Mouse (Mus musculus) layer of hippocampus, postnatal 14 days (tissue): Measurements from ENCODE around the gene Ostf1. TPM values are rescaled to one million over a fixed set of nuclear protein-coding genes. Genes with fewer than 3 reads are reported as not detected.

ENCODE experiments used
- DNase-seq, 2 experiments: peaks; one replicate each; pipeline ENCODE4 v3.0.0; 2021 to 2022; ENCODE audit warnings: low spot score in 2 of 2, mixed read lengths in 1 of 2
- total RNA-seq, 2 experiments: library from RNA; stranded (reverse); gene quantifications; 2 replicates each; pipeline ENCODE4 v1.2.3; 2021

The Ostf1 gene
- total RNA-seq, 2 experiments from 2014 or later: 33.2 to 39.3 TPM

DNA sequence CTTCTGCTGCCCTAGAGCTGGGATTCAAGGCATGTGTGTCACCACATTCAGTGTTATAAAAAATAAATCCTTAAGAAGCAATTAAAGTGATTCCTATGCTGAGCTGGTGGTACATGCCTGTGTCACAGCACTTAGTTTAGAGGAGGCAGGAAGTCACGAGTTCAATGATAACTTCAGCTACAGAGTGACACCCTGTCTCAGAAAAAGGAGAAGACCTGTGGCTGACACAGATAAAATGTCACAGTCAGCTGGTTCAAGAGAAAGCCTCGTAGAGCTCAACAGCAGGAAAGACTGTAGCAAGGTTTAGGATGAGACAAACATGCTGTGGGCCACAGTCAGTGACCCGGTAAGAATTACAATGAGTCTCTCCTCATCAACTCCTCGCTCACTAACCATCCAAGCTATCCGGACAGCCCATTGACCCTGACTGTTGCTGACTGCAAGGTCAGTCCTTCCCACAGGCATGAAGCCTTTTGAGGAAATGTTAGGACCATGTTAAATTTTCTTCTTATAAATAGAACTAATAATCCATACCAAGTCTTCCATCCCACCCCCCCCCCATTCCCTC lies 15.3 kb upstream of the Ostf1 start:
- no peak for DNase-seq

- no peak for DNase-seq
Observed at GRCm38 (mm10) chr19:18646397-18646796, 14.8 kb upstream of the Ostf1 start.

DNA sequence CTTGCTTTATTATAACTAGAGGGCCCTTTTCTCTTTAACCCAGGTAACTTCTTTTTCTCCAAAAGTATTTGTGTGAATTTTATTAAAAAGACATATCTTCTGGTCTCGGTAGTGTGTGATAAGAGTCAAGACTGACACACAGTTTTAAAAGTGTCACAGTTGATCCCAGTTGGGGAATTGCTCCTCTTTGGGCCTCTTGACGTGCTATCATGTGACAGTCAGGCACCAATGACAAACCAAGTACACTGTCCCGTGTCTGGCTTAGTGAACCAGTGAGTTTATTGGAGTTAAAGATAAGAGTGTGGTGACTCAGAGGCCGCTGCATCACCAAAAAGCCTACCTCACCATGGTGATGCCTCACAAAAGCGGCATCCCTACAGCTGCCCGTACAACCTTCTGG lies 12.5 kb upstream of the Ostf1 start:
- no peak for DNase-seq

GRCm38 (mm10) chr19:18643411-18643810 lies 11.8 kb upstream of the Ostf1 start:
- DNase-seq: no peak

DNA sequence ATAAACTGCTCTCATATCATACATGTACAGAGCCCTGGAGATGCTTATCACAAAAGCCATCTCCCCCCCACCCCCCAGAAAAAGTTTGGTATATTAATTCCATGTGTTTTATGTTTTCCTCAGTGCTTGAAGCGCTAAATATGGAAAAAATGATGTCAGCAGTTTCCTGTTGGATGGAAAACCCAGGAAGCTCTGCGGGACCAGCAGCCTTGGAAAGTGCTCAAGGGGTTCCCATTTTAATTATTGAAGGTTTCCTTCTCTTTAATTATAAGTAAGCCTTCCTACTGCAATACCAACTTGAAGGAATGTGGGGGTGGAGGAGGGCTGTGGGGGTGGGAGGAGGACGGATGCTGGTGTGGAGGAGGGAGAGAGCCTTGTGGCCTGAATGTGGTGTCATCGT lies 9.4 kb upstream of the Ostf1 start:
- DNase-seq: no peak

DNA sequence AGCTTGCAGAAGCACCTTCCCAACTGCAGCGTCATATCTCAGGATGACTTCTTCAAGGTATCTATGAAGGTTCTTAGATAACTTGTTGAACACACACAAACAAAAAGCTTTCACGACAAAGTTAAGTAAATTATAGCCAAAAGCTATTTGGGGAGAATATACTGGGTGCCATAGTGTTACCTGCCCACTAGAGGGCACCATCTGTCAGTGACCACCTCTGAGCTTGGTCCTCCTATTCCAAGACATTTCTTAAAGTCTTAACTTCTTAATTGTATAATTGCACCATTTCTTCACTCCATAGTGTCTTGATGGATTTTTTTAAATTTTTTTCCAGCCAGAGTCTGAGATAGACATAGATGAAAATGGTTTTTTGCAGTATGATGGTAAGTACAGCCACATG lies 7.9 kb upstream of the Ostf1 start:
- no peak for DNase-seq

DNA sequence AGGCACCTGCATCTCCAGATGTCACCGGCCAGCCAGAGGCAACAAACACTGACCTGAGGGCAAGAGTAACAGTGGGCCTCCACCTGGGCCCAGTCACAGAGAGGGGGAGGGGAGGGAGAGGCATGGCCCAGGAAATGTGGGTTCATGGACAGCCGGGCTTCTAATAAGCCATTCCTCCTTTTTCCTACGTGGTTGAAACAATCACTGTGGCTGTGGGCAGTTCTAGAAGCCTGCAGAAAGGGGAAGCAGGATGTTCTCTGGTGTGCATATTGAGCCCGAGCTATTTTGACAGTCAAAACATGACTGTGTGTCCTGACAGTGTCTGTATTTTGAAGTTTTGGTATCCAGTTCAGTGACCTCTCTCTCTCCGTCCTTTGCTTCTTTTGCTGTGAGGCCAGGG lies 7.3 kb upstream of the Ostf1 start:
- DNase-seq: no peak

DNA sequence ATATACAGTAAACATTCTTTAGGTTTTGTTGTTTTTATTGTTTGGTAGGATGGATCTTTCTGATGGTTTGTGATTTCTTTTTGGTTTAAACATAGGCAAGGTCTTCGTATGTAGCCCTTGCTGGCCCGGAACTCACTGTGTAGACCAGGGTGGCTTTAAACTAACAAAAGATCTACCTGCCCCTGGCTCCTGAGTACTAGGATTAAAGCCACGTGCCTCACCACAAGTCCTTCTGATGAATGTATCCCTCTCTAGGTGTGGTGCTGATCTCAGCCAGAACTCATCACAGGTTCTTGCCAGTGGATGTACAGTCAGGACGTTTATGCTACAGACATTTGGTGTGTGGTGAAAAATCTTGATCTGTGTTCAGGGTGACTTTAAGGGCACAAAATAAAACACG lies 6.3 kb upstream of the Ostf1 start:
- no peak for DNase-seq

- no peak for DNase-seq
Observed at GRCm38 (mm10) chr19:18632231-18633185, 885 bp upstream of the Ostf1 start.

DNA sequence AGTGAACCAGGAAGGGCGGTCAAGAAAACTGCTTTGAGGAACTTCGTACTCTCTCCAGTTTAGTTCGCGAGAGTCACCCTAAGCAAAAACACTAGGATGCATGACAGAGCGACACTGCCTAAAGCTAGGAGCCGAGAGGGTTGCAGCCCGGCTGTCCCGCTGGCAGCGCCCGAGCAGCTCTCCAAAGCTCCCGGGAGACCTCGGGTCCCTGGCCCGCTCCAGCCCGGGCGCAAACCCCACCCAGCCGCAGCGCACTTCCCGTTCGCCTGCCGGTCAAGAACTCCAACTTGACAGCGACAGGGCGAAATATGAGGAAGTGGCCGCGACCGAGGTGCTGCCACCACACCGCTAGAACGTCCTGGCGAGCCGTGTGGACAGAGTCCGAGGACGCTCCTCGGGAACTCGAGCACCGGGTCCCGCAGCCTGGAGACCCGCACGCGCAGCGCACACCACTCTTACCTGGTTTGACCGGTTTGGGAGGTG lies 421 bp downstream of the Ostf1 start:
- DNase-seq: peak; percentile 28 to 36

GRCm38 (mm10) chr19:18630221-18631119 lies 1.2 kb downstream of the Ostf1 start:
- no peak for DNase-seq

DNA sequence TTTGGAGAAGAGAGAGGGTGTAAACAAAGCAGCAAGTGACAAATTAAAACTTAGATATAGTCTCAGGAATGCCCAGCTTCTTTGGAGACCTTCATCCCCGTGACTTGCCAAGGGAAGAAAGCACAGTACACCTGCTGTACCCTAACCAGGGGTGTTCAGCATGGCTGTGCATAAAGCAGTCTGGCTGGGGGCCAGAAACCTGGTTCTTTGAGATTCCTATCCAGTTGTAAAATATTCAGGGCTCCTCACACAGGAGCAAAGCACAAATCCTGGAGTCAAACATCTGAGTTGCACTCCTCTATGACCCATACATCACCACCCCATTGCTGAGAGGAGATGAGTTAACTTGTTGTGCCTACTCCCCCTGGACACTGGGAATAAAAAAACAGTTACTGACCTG lies 2.0 kb downstream of the Ostf1 start:
- no peak for DNase-seq

DNA sequence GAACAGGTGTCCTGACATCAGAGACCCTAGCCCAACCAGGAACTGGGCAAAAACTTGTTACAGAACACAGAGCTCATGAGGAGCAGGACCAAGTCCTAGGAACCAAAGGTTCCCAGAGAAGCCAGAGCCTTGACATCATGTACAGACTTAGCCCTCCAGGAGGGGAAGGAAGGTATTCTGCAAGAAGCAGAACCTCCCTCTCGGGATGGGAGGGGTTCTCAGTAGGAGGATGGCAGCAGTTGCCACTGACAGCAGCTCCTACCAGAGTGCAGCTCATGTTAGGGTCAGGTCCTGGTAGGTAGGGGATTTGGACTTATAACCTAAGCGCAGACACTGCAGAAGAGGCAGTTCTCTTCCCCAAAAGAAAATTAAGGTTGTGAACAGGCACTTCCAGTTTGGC lies 7.7 kb downstream of the Ostf1 start:
- DNase-seq: no peak

DNA sequence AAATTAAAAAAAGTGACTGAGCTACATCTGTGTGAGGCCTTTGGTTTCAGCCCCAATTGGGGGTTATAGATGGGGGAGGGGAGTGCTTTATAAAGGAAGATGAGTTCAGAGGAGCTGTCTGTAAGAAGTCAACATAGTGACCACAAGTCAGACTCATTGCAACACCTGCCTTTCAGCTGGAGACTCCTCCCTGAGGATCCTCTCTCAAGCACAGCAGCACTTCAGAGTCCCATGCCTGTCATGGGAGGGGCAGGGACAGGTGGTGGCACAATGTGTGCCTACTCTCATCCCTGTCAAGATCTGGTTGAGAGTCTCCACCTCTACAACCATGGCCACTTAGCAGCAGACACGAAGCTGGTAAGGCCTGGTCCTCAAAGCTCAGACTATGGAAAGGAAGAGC lies 11.9 kb downstream of the Ostf1 start:
- no peak for DNase-seq

- DNase-seq: no peak
Observed at GRCm38 (mm10) chr19:18619060-18619459, 12.6 kb downstream of the Ostf1 start.

DNA sequence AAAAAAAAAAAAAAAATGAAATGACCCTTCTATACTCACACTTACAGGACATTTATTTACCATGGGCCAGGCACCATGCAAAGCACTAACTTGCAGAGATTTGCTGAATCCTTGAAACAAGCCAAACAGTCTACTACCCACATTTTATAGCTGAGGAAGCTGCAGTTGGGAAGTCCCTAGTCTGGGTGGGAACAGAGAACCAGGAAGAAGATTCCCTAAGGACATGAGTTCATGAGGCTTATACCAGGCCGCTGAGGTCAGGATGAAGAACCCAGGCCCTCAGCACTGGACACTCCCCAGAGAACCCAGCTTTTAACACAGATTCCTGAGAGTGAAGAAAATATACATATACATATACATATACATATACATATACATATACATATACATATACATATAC lies 14.1 kb downstream of the Ostf1 start:
- no peak for DNase-seq

- no peak for DNase-seq
Observed at GRCm38 (mm10) chr19:18615680-18616240, 15.9 kb downstream of the Ostf1 start.

- DNase-seq: no peak
Observed at GRCm38 (mm10) chr19:18614337-18614736, 17.3 kb downstream of the Ostf1 start.

- DNase-seq: no peak
Observed at GRCm38 (mm10) chr19:18608975-18609374, 22.6 kb downstream of the Ostf1 start.

GRCm38 (mm10) chr19:18607907-18608306 lies 23.7 kb downstream of the Ostf1 start:
- no peak for DNase-seq

- DNase-seq: no peak
Observed at GRCm38 (mm10) chr19:18603011-18603410, 28.6 kb downstream of the Ostf1 start.
